Mouse (Mus musculus): ENCODE data around the gene Dcaf1. TPM values are rescaled to one million over a fixed set of nuclear protein-coding genes. Genes with fewer than 3 reads are reported as not detected.
A peak's percentile ranks its signal among the peaks of the same experiment; 100 is the strongest.

The Dcaf1 gene
- total and polyA plus RNA-seq, 3 experiments: 40.9 to 43.9 (median 42.9) TPM

DNA sequence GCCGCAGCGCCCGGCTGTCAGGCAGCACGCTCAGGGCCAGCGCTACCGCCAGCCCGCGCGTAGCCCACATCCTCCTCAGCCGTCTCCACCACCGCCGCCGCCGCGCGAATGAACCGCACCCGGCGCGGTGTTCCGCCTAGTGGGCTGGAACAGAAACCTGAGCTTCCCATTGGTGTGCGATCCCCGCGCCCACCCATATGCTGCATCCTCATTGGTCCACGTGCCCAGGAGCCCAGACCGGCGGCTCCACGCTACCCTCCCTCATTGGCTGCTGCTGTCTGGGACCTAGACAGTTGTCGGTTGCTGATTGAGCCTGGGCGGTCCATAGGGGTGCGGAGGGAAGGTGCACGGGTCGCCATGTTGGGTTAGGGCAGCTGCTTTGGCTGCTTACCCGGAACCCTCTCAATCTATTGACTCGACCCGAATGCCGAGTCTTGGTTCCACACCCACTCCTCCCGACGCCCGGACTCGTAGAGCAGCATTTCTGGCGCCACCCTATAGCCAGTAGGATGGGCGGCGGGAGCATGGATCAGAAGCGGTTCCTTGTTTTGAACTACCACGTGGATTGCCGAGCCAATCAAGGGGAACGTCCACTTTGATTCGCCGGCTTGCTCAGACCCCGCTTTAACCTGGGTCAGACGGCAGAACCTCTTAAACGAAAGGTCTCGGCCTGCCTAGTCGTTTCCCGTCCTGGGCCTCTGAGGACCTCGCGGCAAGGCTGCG lies 70.3 kb downstream of the Dcaf1 start, which contains the start of gene Manf:
Gene Manf, minus strand, starts transcription at position 151 of the 723 bp plus-strand sequence.
- Histone ChIP-seq H3K9ac (ENCODE audit: insufficient read depth, low read depth) (peak within 1 kb of the TSS; percentile 95), H3K4me3 (replicated peaks in 1 of 3; ENCODE audit: low read depth in 2 of 3, low read length in 2 of 3, poor library complexity in 1 of 3) (peak within 1 kb of the TSS; percentile 83 to 97 (median 92)), H3K27ac (ENCODE audit: insufficient read depth, low read depth) (peak within 1 kb of the TSS; percentile 66), H3K79me2 (replicated peaks; ENCODE audit: control insufficient read depth, extremely low read depth, insufficient read depth, poor library complexity, severe bottlenecking) (peaks cover 26% of the 10 kb centered on the region), H3K36me3 (replicated peaks in 1 of 2; ENCODE audit: control insufficient read depth in 1 of 2, insufficient read depth in 1 of 2, low read length in 1 of 2) (peaks cover 25 to 32% of the 10 kb centered on the region in 2 experiments), H3K4me2 (ENCODE audit: insufficient read depth, low read depth, poor library complexity, severe bottlenecking) (peak within 1 kb of the TSS; percentile 87), H3K9me3 (replicated peaks; ENCODE audit: low read length) (no peaks in the 10 kb centered on the region), H3K4me1 (ENCODE audit: control insufficient read depth in 1 of 2, insufficient read depth in 2 of 2) (peaks cover 9 to 41% of the 10 kb centered on the region in 2 experiments), H3K27me3 (replicated peaks) (peaks cover 10% of the 10 kb centered on the region)
- TF ChIP-seq E2F4 (IDR thresholded peaks at IDR 0.05; ENCODE audit: insufficient replicate concordance, low read depth, low read length) (peak; percentile 75; the same call in 1 of the 2 replicates), USF1 (IDR thresholded peaks at IDR 0.05; ENCODE audit: low read depth, low read length) (peak; percentile 74), ZNF384 (IDR thresholded peaks at IDR 0.05; ENCODE audit: low read depth, low read length) (no peak), ZC3H11A (IDR thresholded peaks at IDR 0.05; ENCODE audit: low read depth, low read length) (no peak), SIN3A (IDR thresholded peaks at IDR 0.05; ENCODE audit: low read length) (peak; percentile 95), EP300 (IDR thresholded peaks at IDR 0.05; ENCODE audit: low read length) (no peak), JUN (IDR thresholded peaks at IDR 0.05; ENCODE audit: insufficient read depth, low read depth, low read length) (no peak), JUND (conservative IDR thresholded peaks at IDR 0.05; ENCODE audit: low read depth, low read length) (no peak), MXI1 (IDR thresholded peaks at IDR 0.05; ENCODE audit: low read depth, low read length) (peak; percentile 93), ELF1 (IDR thresholded peaks at IDR 0.05; ENCODE audit: low read depth, low read length) (peak; percentile 80), CHD2 (IDR thresholded peaks at IDR 0.05; ENCODE audit: low read length) (peak; percentile 94), POLR2AphosphoS2 (IDR thresholded peaks at IDR 0.05; ENCODE audit: low read depth, low read length) (0 out of 2 replicates have a peak, but pooled peaks have one; percentile 47), CHD1 (IDR thresholded peaks at IDR 0.05; ENCODE audit: low read depth, low read length) (no peak), ETS1 (conservative IDR thresholded peaks at IDR 0.05; ENCODE audit: low read depth, low read length) (no peak), HCFC1 (IDR thresholded peaks at IDR 0.05; ENCODE audit: low read depth, low read length) (peak; percentile 85), CTCF (conservative IDR thresholded peaks at IDR 0.05 in 1 of 2, IDR thresholded peaks at IDR 0.05 in 1 of 2; ENCODE audit: low read depth in 2 of 2, low read length in 2 of 2) (no peak), RCOR1 (conservative IDR thresholded peaks at IDR 0.05; ENCODE audit: low read depth, low read length) (no peak; the same call in 1 of the 2 replicates), MAFK (IDR thresholded peaks at IDR 0.05; ENCODE audit: insufficient replicate concordance, low read length) (no peak), MAZ (IDR thresholded peaks at IDR 0.05; ENCODE audit: low read depth, low read length) (no peak), TCF12 (IDR thresholded peaks at IDR 0.05; ENCODE audit: low read depth, low read length) (peak; percentile 80), KAT2A (IDR thresholded peaks at IDR 0.05; ENCODE audit: insufficient replicate concordance, low read length) (peak; percentile 84; the same call in 1 of the 2 replicates), RAD21 (IDR thresholded peaks at IDR 0.05; ENCODE audit: low read depth, low read length) (no peak), IRF4 (IDR thresholded peaks at IDR 0.05; ENCODE audit: low read depth, low read length) (peak; percentile 4; the same call in 1 of the 2 replicates), POLR2A (IDR thresholded peaks at IDR 0.05; ENCODE audit: low read depth, low read length) (peak; percentile 92), BHLHE40 (IDR thresholded peaks at IDR 0.05; ENCODE audit: low read depth, low read length) (peak; percentile 3; the same call in 1 of the 2 replicates), NRF1 (IDR thresholded peaks at IDR 0.05; ENCODE audit: low read depth, low read length) (peak; percentile 65), MEF2A (IDR thresholded peaks at IDR 0.05; ENCODE audit: borderline replicate concordance, low read depth, low read length) (0 out of 2 replicates have a peak, but pooled peaks have one; percentile 11), PAX5 (IDR thresholded peaks at IDR 0.05; ENCODE audit: low read length) (no peak), ZKSCAN1 (IDR thresholded peaks at IDR 0.05; ENCODE audit: borderline replicate concordance, low read depth, low read length) (no peak), MAX (IDR thresholded peaks at IDR 0.05; ENCODE audit: low read length) (peak; percentile 97), SMC3 (IDR thresholded peaks at IDR 0.05; ENCODE audit: low read depth, low read length) (no peak), MYC (IDR thresholded peaks at IDR 0.05; ENCODE audit: low read depth, low read length) (peak; percentile 85), GABPA (IDR thresholded peaks at IDR 0.05; ENCODE audit: insufficient replicate concordance, low read depth, low read length) (no peak), NELFE (IDR thresholded peaks at IDR 0.05; ENCODE audit: low read depth, low read length) (peak; percentile 94), ZMIZ1 (IDR thresholded peaks at IDR 0.05; ENCODE audit: low read depth, low read length) (peak; percentile 97), UBTF (IDR thresholded peaks at IDR 0.05; ENCODE audit: low read depth, low read length) (no peak), USF2 (conservative IDR thresholded peaks at IDR 0.05; ENCODE audit: low read depth, low read length) (peak; percentile 57), TBP (conservative IDR thresholded peaks at IDR 0.05; ENCODE audit: low read depth, low read length) (peak; percentile 80)
- dilution Hi-C loops (cut with MboI; ENCODE audit: extremely low pct_ligation_motif_present, extremely low pct_unique_long_range_greater_than_20kb, low sequenced_read_pairs) (no loop called here), in situ Hi-C loops (cut with MboI; ENCODE audit: low pct_ligation_motif_present, low pct_unique_long_range_greater_than_20kb, low sequenced_read_pairs) (loop anchor here (5.0 kb wide), 1 partner anchor 220 kb away; no protein-coding TSS in a partner anchor)
- peak; percentile 98 for DNase-seq (ENCODE audit: extremely low read depth)
